Mouse (Mus musculus) neural tube, embryonic 13.5 days (tissue): ENCODE measurements at regions not wholly inside any gene's neighbourhood (a gene's known extent, or its start where the extent isn't known, plus 50 kb on each side); places are given as distances from the start of the nearest gene placed in this dataset.

Experiments used
- ATAC-seq: fragments of 200-750 bp; cut with Nextera tagmentation; 2 replicates; pipeline ENCODE4 v1.8.0; 2017; ENCODE audit warnings: low read depth, mild to moderate bottlenecking, moderate TSS enrichment, moderate library complexity
- H3K27ac ChIP-seq: fragments of 300-500 bp; sonication (generic); replicated peaks from 2 replicates; pipeline ENCODE4 v1.5.1; 2015; ENCODE audit warnings: moderate library complexity, mild to moderate bottlenecking, inconsistent platforms
- H3K27me3 ChIP-seq: fragments of 300-500 bp; sonication (generic); 2 replicates; pipeline ENCODE4 v1.6.1; 2015; ENCODE audit warnings: mild to moderate bottlenecking, inconsistent platforms
- H3K36me3 ChIP-seq: fragments of 300-500 bp; sonication (generic); 2 replicates; pipeline ENCODE4 v1.6.1; 2015; ENCODE audit warnings: mild to moderate bottlenecking, inconsistent platforms
- H3K4me1 ChIP-seq: fragments of 300-500 bp; sonication (generic); replicated peaks from 2 replicates; pipeline ENCODE4 v1.6.1; 2015; ENCODE audit warnings: inconsistent platforms
- H3K4me2 ChIP-seq: fragments of 300-500 bp; sonication (generic); 2 replicates; pipeline ENCODE4 v1.6.1; 2015; ENCODE audit warnings: inconsistent platforms, mild to moderate bottlenecking, moderate library complexity
- H3K4me3 ChIP-seq: fragments of 300-500 bp; sonication (generic); 2 replicates; pipeline ENCODE4 v1.5.1; 2015; ENCODE audit warnings: mild to moderate bottlenecking, inconsistent platforms
- H3K9ac ChIP-seq: fragments of 300-500 bp; sonication (generic); 2 replicates; pipeline ENCODE4 v1.6.1; 2015; ENCODE audit warnings: moderate library complexity, mild to moderate bottlenecking, inconsistent platforms
- H3K9me3 ChIP-seq: fragments of 300-500 bp; sonication (generic); 2 replicates; pipeline ENCODE4 v1.6.1; 2016; ENCODE audit warnings: inconsistent platforms
- WGBS: fragments of 180-500 bp; shearing (Covaris S2); methylation state at CpG from one replicate; pipeline ENCODE4 v1.1.7; 2015; 5-methylcytosine and 5-hydroxymethylcytosine counted together

- H3K9me3 ChIP-seq: no peaks in the 10 kb centered on the region
- WGBS: 49% methylated on average over 7 of the region's 7 CpGs
- peaks cover 22% of the 10 kb centered on the region for H3K4me1 ChIP-seq
- no peak overlapping the region for H3K4me2 ChIP-seq
- no peak overlapping the region for H3K9ac ChIP-seq
- no peak overlapping the region for H3K4me3 ChIP-seq
- H3K36me3 ChIP-seq: no peaks in the 10 kb centered on the region
- peaks cover 3% of the 10 kb centered on the region; the same call in 1 of the 2 replicates for H3K27me3 ChIP-seq
- no peak overlapping the region for H3K27ac ChIP-seq
- no peak for ATAC-seq
Measured at GRCm38 (mm10) chr13:51975801-51976601, 129.5 kb downstream of the Gadd45g start.

GRCm38 (mm10) chr13:51976620-51977214 lies 130.2 kb downstream of the Gadd45g start:
- Histone ChIP-seq H3K9me3 (no peaks in the 10 kb centered on the region), H3K4me2 (no peak overlapping the region), H3K27me3 (peaks cover 3% of the 10 kb centered on the region; the same call in 1 of the 2 replicates), H3K4me1 (peaks cover 22% of the 10 kb centered on the region), H3K9ac (no peak overlapping the region), H3K4me3 (no peak overlapping the region), H3K36me3 (no peaks in the 10 kb centered on the region), H3K27ac (no peak overlapping the region)
- WGBS: 82% methylated on average over 6 of the region's 6 CpGs
- ATAC-seq: no peak

GRCm38 (mm10) chr13:51979301-51979977 lies 133.0 kb downstream of the Gadd45g start:
- no peaks in the 10 kb centered on the region for H3K36me3 ChIP-seq
- ATAC-seq: no peak
- no peak overlapping the region for H3K4me2 ChIP-seq
- 78% methylated on average over 5 of the region's 5 CpGs for WGBS
- H3K9ac ChIP-seq: no peak overlapping the region
- no peak overlapping the region for H3K27ac ChIP-seq
- H3K9me3 ChIP-seq: no peaks in the 10 kb centered on the region
- H3K4me3 ChIP-seq: no peak overlapping the region
- H3K27me3 ChIP-seq: peaks cover 3% of the 10 kb centered on the region; the same call in 1 of the 2 replicates
- H3K4me1 ChIP-seq: peaks cover 17% of the 10 kb centered on the region

- H3K4me3 ChIP-seq: no peak overlapping the region
- H3K27ac ChIP-seq: no peak overlapping the region
- no peaks in the 10 kb centered on the region for H3K27me3 ChIP-seq
- no peak overlapping the region for H3K4me2 ChIP-seq
- no peak for ATAC-seq
- H3K9ac ChIP-seq: no peak overlapping the region
- no peaks in the 10 kb centered on the region; the same call in 1 of the 2 replicates for H3K36me3 ChIP-seq
- H3K4me1 ChIP-seq: peaks cover 15% of the 10 kb centered on the region
- H3K9me3 ChIP-seq: no peaks in the 10 kb centered on the region
- WGBS: 76% methylated on average over 1 of the region's 1 CpGs
Measured at GRCm38 (mm10) chr13:51980344-51980743, 133.9 kb downstream of the Gadd45g start.

- H3K4me2 ChIP-seq: no peak overlapping the region
- H3K27ac ChIP-seq: no peak overlapping the region
- no peak overlapping the region for H3K4me3 ChIP-seq
- H3K27me3 ChIP-seq: no peaks in the 10 kb centered on the region
- no peak for ATAC-seq
- no peaks in the 10 kb centered on the region for H3K9me3 ChIP-seq
- no peak overlapping the region for H3K9ac ChIP-seq
- WGBS: 88% methylated on average over 8 of the region's 8 CpGs
- H3K36me3 ChIP-seq: no peaks in the 10 kb centered on the region; the same call in 1 of the 2 replicates
- no peaks in the 10 kb centered on the region for H3K4me1 ChIP-seq
Measured at GRCm38 (mm10) chr13:51983002-51983401, 136.5 kb downstream of the Gadd45g start.

GRCm38 (mm10) chr13:51983575-51983974 lies 137.1 kb downstream of the Gadd45g start:
- Histone ChIP-seq H3K27me3 (no peaks in the 10 kb centered on the region), H3K36me3 (no peaks in the 10 kb centered on the region; the same call in 1 of the 2 replicates), H3K4me3 (no peak overlapping the region), H3K9ac (no peak overlapping the region), H3K4me2 (no peak overlapping the region), H3K27ac (no peak overlapping the region), H3K9me3 (no peaks in the 10 kb centered on the region), H3K4me1 (no peaks in the 10 kb centered on the region)
- ATAC-seq: no peak
- WGBS: 96% methylated on average over 5 of the region's 5 CpGs

GRCm38 (mm10) chr13:51991339-51991738 lies 144.9 kb downstream of the Gadd45g start:
- H3K4me1 ChIP-seq: no peaks in the 10 kb centered on the region
- H3K9me3 ChIP-seq: no peaks in the 10 kb centered on the region
- WGBS: 87% methylated on average over 4 of the region's 4 CpGs
- H3K4me2 ChIP-seq: no peak overlapping the region
- H3K27me3 ChIP-seq: no peaks in the 10 kb centered on the region
- H3K36me3 ChIP-seq: no peaks in the 10 kb centered on the region
- no peak overlapping the region for H3K4me3 ChIP-seq
- no peak overlapping the region for H3K27ac ChIP-seq
- no peak overlapping the region for H3K9ac ChIP-seq
- no peak for ATAC-seq

- WGBS: 90% methylated on average over 6 of the region's 6 CpGs
Measured at GRCm38 (mm10) chr13:51992878-51993277, 146.4 kb downstream of the Gadd45g start.

GRCm38 (mm10) chr13:51996163-51996562 lies 149.7 kb downstream of the Gadd45g start:
- no peaks in the 10 kb centered on the region for H3K9me3 ChIP-seq
- 70% methylated on average over 4 of the region's 4 CpGs for WGBS
- no peak overlapping the region for H3K27ac ChIP-seq

More at GRCm38 (mm10) chr13:51992878-51993277, 146.4 kb downstream of the Gadd45g start:
- Histone ChIP-seq H3K4me2 (no peak overlapping the region), H3K9me3 (no peaks in the 10 kb centered on the region), H3K27ac (no peak overlapping the region), H3K9ac (no peak overlapping the region), H3K4me1 (no peaks in the 10 kb centered on the region), H3K4me3 (no peak overlapping the region), H3K27me3 (no peaks in the 10 kb centered on the region), H3K36me3 (no peaks in the 10 kb centered on the region)
- no peak for ATAC-seq

GRCm38 (mm10) chr13:51998542-51998941 lies 152.1 kb downstream of the Gadd45g start:
- WGBS: 91% methylated on average over 7 of the region's 7 CpGs
- Histone ChIP-seq H3K27ac (no peak overlapping the region), H3K4me1 (no peaks in the 10 kb centered on the region), H3K36me3 (no peaks in the 10 kb centered on the region), H3K9me3 (no peaks in the 10 kb centered on the region), H3K4me3 (no peak overlapping the region), H3K27me3 (no peaks in the 10 kb centered on the region), H3K4me2 (no peak overlapping the region), H3K9ac (no peak overlapping the region)
- ATAC-seq: no peak

More at GRCm38 (mm10) chr13:51996163-51996562, 149.7 kb downstream of the Gadd45g start:
- Histone ChIP-seq H3K36me3 (no peaks in the 10 kb centered on the region), H3K4me3 (no peak overlapping the region), H3K4me1 (no peaks in the 10 kb centered on the region), H3K4me2 (no peak overlapping the region), H3K9ac (no peak overlapping the region), H3K27me3 (no peaks in the 10 kb centered on the region)
- no peak for ATAC-seq

GRCm38 (mm10) chr13:52001811-52002210 lies 155.3 kb downstream of the Gadd45g start:
- Histone ChIP-seq H3K27me3 (no peaks in the 10 kb centered on the region), H3K27ac (no peak overlapping the region), H3K9me3 (no peaks in the 10 kb centered on the region), H3K4me1 (no peaks in the 10 kb centered on the region), H3K4me3 (no peak overlapping the region), H3K36me3 (no peaks in the 10 kb centered on the region), H3K9ac (no peak overlapping the region), H3K4me2 (no peak overlapping the region)
- WGBS: 71% methylated on average over 12 of the region's 12 CpGs
- ATAC-seq: no peak

- no peak overlapping the region for H3K4me2 ChIP-seq
- H3K4me1 ChIP-seq: no peaks in the 10 kb centered on the region
- WGBS: 85% methylated on average over 5 of the region's 5 CpGs
- H3K36me3 ChIP-seq: no peaks in the 10 kb centered on the region
- H3K4me3 ChIP-seq: no peak overlapping the region
- ATAC-seq: no peak
- no peak overlapping the region for H3K9ac ChIP-seq
- no peak overlapping the region for H3K27ac ChIP-seq
- H3K27me3 ChIP-seq: 0 out of 2 replicates have a peak, but pooled peaks cover 2% of the 10 kb centered on the region
- H3K9me3 ChIP-seq: no peaks in the 10 kb centered on the region
Measured at GRCm38 (mm10) chr13:52003946-52004539, 157.6 kb downstream of the Gadd45g start.
